In the genomic region with DNA sequence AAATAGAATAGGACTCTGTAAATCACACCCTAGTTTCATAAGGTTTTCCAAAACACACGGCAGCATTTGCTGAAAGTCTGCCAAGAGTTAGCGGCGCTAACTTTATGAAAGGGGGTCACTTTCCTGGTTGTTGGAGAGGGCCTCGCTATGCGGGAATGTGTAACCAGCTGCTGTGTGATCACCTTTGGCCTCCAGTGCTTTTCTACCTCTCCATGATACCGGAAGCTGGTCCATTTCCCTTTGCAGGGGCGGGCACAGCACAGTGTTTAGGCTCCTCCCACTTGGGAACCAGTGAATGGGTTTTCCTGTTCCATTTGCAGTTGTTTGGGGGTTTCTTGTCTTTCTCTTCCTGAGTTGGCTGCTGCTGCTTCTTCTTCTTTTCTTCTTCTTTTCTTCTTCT, we compare ENCODE assay signal across 19 mouse cellular contexts.
DNase-seq lines count a peak whose midpoint lies in the region; ATAC-seq and TF ChIP-seq lines count a peak whose summit lies in the region.
"Had no signal": no experiment of that assay in that cellular context is flagged by ENCODE, and none has a peak within 500 bp of the region (broad histone marks: within the 10 kb centered on the region; RNA-seq: fewer than 3 reads in every experiment).

No protein-coding gene starts in this region.

- no peak overlapping the region for H3K9ac ChIP-seq in heart, embryonic 14.5 days (ENCODE audit: low read length)
- no peak overlapping the region for H3K9ac ChIP-seq in heart, embryonic 11.5 days (ENCODE audit: low read depth, low read length)
- H3K9ac ChIP-seq in liver, adult 2 months (ENCODE audit: low read depth, low read length): no peak overlapping the region
- H3K9ac ChIP-seq in liver, embryonic 12.5 days: no peak overlapping the region
- H3K9ac ChIP-seq: forebrain, embryonic 15.5 days; liver, embryonic 14.5 days had no signal

- no peak for TF ChIP-seq POLR2A in liver, adult 2 months (IDR thresholded peaks at IDR 0.05; ENCODE audit: extremely low read depth, insufficient read depth, low read length)
- TF ChIP-seq POLR2A in brain, embryonic 14.5 days (IDR thresholded peaks at IDR 0.05; ENCODE audit: borderline replicate concordance, extremely low read depth, insufficient read depth, insufficient read length, poor library complexity, severe bottlenecking): no peak

- 0 out of 2 replicates have a peak overlapping the region, but pooled peaks have one; percentile 18 for H3K4me2 ChIP-seq in heart, embryonic 14.5 days (ENCODE audit: low read length)
- no peak overlapping the region for H3K4me2 ChIP-seq in heart, embryonic 11.5 days
- no peak overlapping the region for H3K4me2 ChIP-seq in liver, embryonic 12.5 days
- H3K4me2 ChIP-seq: forebrain, embryonic 15.5 days had no signal

- H3K4me3 ChIP-seq in heart, embryonic 14.5 days (ENCODE audit: control insufficient read depth in 1 of 2, insufficient read depth in 1 of 2, low read depth in 1 of 2, low read length in 2 of 2): no peak overlapping the region
- H3K4me3 ChIP-seq in heart, embryonic 11.5 days (ENCODE audit: low read depth, low read length): no peak overlapping the region
- no peak overlapping the region for H3K4me3 ChIP-seq in liver, adult 2 months (ENCODE audit: insufficient read depth, low read depth, low read length)
- H3K4me3 ChIP-seq in liver, embryonic 12.5 days: no peak overlapping the region
- H3K4me3 ChIP-seq: erythroblast, embryonic 14.5 days; forebrain, embryonic 15.5 days; hindbrain, embryonic 10.5 days; megakaryocyte, embryonic 14.5 days had no signal

- DNase-seq in liver, adult 2 months (ENCODE audit: extremely low read depth, low read depth, low spot score): peak; percentile 44
- DNase-seq in Muller cell, postnatal 12 days (ENCODE audit: inconsistent ontology term): peak; percentile 2
- DNase-seq in brain, embryonic 14.5 days (ENCODE audit: low read depth): peak; percentile 26
- DNase-seq in right cerebral cortex, adult 2 months (ENCODE audit: low spot score in 2 of 2): no peak
- DNase-seq in layer of hippocampus, adult 9-11 months: no peak
- DNase-seq: cerebellum, adult 11 months; cerebellum, postnatal 14 days; gastrocnemius, postnatal 10 days; heart, adult 18-20 months; right cerebral cortex, postnatal 14 days; thymus, postnatal 36 days had no signal

- ATAC-seq in heart, embryonic 14.5 days (ENCODE audit: insufficient number of reproducible peaks, insufficient read depth, low FRiP score, low read depth): no peak
- no peak for ATAC-seq in heart, embryonic 11.5 days (replicated peaks; ENCODE audit: insufficient number of reproducible peaks, low FRiP score, low TSS enrichment)
- no peak for ATAC-seq in liver, embryonic 12.5 days
- ATAC-seq: forebrain, embryonic 15.5 days had no signal

- 53% methylated on average over 7 of the region's 7 CpGs for WGBS in heart, embryonic 14.5 days
- 69% methylated on average over 7 of the region's 7 CpGs for WGBS in heart, embryonic 11.5 days (ENCODE audit: insufficient replicate concordance)
- 35% methylated on average over 7 of the region's 7 CpGs for WGBS in liver, adult 2 months
- WGBS in liver, embryonic 12.5 days (ENCODE audit: insufficient replicate concordance): 59% methylated on average over 7 of the region's 7 CpGs

- TF ChIP-seq CTCF in liver, adult 2 months (IDR thresholded peaks at IDR 0.05; ENCODE audit: low read depth, low read length): no peak
- TF ChIP-seq CTCF in brain, embryonic 14.5 days (IDR thresholded peaks at IDR 0.05; ENCODE audit: borderline replicate concordance, extremely low read depth, insufficient read depth, insufficient read length): no peak

- H3K36me3 ChIP-seq in heart, embryonic 14.5 days (ENCODE audit: control insufficient read depth, insufficient read depth, low read length): no peaks in the 10 kb centered on the region
- H3K36me3 ChIP-seq in heart, embryonic 11.5 days (ENCODE audit: control insufficient read depth, insufficient read depth, low read length): no peaks in the 10 kb centered on the region
- no peaks in the 10 kb centered on the region for H3K36me3 ChIP-seq in liver, adult 2 months (ENCODE audit: control insufficient read depth, insufficient read depth, low read length)
- H3K36me3 ChIP-seq in liver, embryonic 12.5 days: no peaks in the 10 kb centered on the region
- H3K36me3 ChIP-seq: forebrain, embryonic 15.5 days; hindbrain, embryonic 10.5 days had no signal

- H3K27me3 ChIP-seq in heart, embryonic 14.5 days (ENCODE audit: control insufficient read depth, insufficient read depth, low read length): no peaks in the 10 kb centered on the region
- no peaks in the 10 kb centered on the region for H3K27me3 ChIP-seq in heart, embryonic 11.5 days (ENCODE audit: control insufficient read depth, insufficient read depth, low read length)
- no peaks in the 10 kb centered on the region for H3K27me3 ChIP-seq in liver, adult 2 months (ENCODE audit: control insufficient read depth, insufficient read depth, low read length)
- no peaks in the 10 kb centered on the region for H3K27me3 ChIP-seq in liver, embryonic 12.5 days (replicated peaks)
- H3K27me3 ChIP-seq: forebrain, embryonic 15.5 days; megakaryocyte, embryonic 14.5 days had no signal

- H3K27ac ChIP-seq in heart, embryonic 14.5 days (replicated peaks in 1 of 2; ENCODE audit: control insufficient read depth in 1 of 2, insufficient read depth in 1 of 2, low read depth in 2 of 2, low read length in 2 of 2): no peak overlapping the region
- no peak overlapping the region for H3K27ac ChIP-seq in heart, embryonic 11.5 days (ENCODE audit: low read depth, low read length)
- no peak overlapping the region for H3K27ac ChIP-seq in liver, adult 2 months (replicated peaks; ENCODE audit: insufficient read depth, low read depth, low read length)
- H3K27ac ChIP-seq in liver, embryonic 12.5 days: no peak overlapping the region
- H3K27ac ChIP-seq: forebrain, embryonic 15.5 days; hindbrain, embryonic 10.5 days; liver, embryonic 14.5 days had no signal

- H3K9me3 ChIP-seq in heart, embryonic 14.5 days (ENCODE audit: control insufficient read depth, low read length): no peaks in the 10 kb centered on the region
- H3K9me3 ChIP-seq in heart, embryonic 11.5 days (replicated peaks; ENCODE audit: control insufficient read depth, low read length): no peaks in the 10 kb centered on the region
- H3K9me3 ChIP-seq in liver, embryonic 12.5 days (replicated peaks): no peaks in the 10 kb centered on the region
- H3K9me3 ChIP-seq: forebrain, embryonic 15.5 days; hindbrain, embryonic 10.5 days; megakaryocyte, embryonic 14.5 days had no signal

- no peaks in the 10 kb centered on the region for H3K79me2 ChIP-seq in liver, adult 2 months (ENCODE audit: control insufficient read depth, insufficient read depth, low read length)

- H3K4me1 ChIP-seq in heart, embryonic 14.5 days (ENCODE audit: control insufficient read depth in 2 of 2, insufficient read depth in 2 of 2, low read length in 2 of 2): no peaks in the 10 kb centered on the region
- H3K4me1 ChIP-seq in heart, embryonic 11.5 days (ENCODE audit: control insufficient read depth, insufficient read depth, low read length): no peaks in the 10 kb centered on the region
- no peaks in the 10 kb centered on the region for H3K4me1 ChIP-seq in liver, adult 2 months (ENCODE audit: control insufficient read depth, insufficient read depth, low read length)
- H3K4me1 ChIP-seq in liver, embryonic 12.5 days: no peaks in the 10 kb centered on the region
- H3K4me1 ChIP-seq: forebrain, embryonic 15.5 days; hindbrain, embryonic 10.5 days; megakaryocyte, embryonic 14.5 days had no signal

Comparison
In these comparisons a context has a peak if more than half of its experiments do, and no peak if none do; other contexts are left out.
1. DNase-seq: peak in liver, adult 2 months (single experiment), Muller cell, postnatal 12 days (single experiment) and brain, embryonic 14.5 days (single experiment); none in right cerebral cortex, adult 2 months (0 of 2) and layer of hippocampus, adult 9-11 months (single experiment).